Mouse (Mus musculus) midbrain, embryonic 12.5 days (tissue): ENCODE measurements around the gene BC005624. TPM values are rescaled to one million over a fixed set of nuclear protein-coding genes. Genes with fewer than 3 reads are reported as not detected.

Experiments used
- ATAC-seq: fragments of 200-750 bp; cut with Nextera tagmentation; 2 replicates; pipeline ENCODE4 v1.8.0; 2017; ENCODE audit warnings: low read depth, moderate TSS enrichment, moderate library complexity; ENCODE audit not compliant: low FRiP score
- H3K27ac ChIP-seq: fragments of 300-500 bp; sonication (generic); replicated peaks from 2 replicates; pipeline ENCODE4 v1.5.1; 2016; ENCODE audit warnings: mild to moderate bottlenecking
- H3K27me3 ChIP-seq: fragments of 300-500 bp; sonication (generic); 2 replicates; pipeline ENCODE4 v1.6.1; 2016; ENCODE audit warnings: mild to moderate bottlenecking
- H3K36me3 ChIP-seq: fragments of 300-500 bp; sonication (generic); 2 replicates; pipeline ENCODE4 v1.6.1; 2016
- H3K4me1 ChIP-seq: fragments of 300-500 bp; sonication (generic); 2 replicates; pipeline ENCODE4 v1.6.1; 2016
- H3K4me2 ChIP-seq: fragments of 300-500 bp; sonication (generic); replicated peaks from 2 replicates; pipeline ENCODE4 v1.6.1; 2016; ENCODE audit warnings: mild to moderate bottlenecking, moderate library complexity
- H3K4me3 ChIP-seq: fragments of 300-500 bp; sonication (generic); 2 replicates; pipeline ENCODE4 v1.5.1; 2016; ENCODE audit warnings: mild to moderate bottlenecking
- H3K9ac ChIP-seq: fragments of 300-500 bp; sonication (generic); replicated peaks from 2 replicates; pipeline ENCODE4 v1.6.1; 2016; ENCODE audit warnings: mild to moderate bottlenecking, moderate library complexity
- H3K9me3 ChIP-seq: fragments of 300-500 bp; sonication (generic); 2 replicates; pipeline ENCODE4 v1.6.1; 2016; ENCODE audit warnings: mild to moderate bottlenecking
- WGBS: fragments of 180-500 bp; shearing (Covaris S2); methylation state at CpG from one replicate; pipeline ENCODE4 v1.1.7; 2016; 5-methylcytosine and 5-hydroxymethylcytosine counted together
- polyA plus RNA-seq: library from polyadenylated mRNA; unstranded; fragments of >200 nt; fragmentation: Nextera tagmentation; extraction: Ambion mirVana; gene quantifications from 2 replicates; pipeline ENCODE4 v1.2.1, GENCODE M21; 2016

BC005624 gene
- polyA plus RNA-seq, 1 experiment from 2014 or later = 70.8 TPM

- H3K27ac ChIP-seq = no peak overlapping the region
- no peak overlapping the region for H3K9ac ChIP-seq
- peaks cover 75% of the 10 kb centered on the region for H3K36me3 ChIP-seq
- H3K4me2 ChIP-seq = no peak overlapping the region
- 90% methylated on average over 5 of the region's 5 CpGs for WGBS
- no peak overlapping the region for H3K4me3 ChIP-seq
- no peak for ATAC-seq
- H3K4me1 ChIP-seq = no peaks in the 10 kb centered on the region
- no peaks in the 10 kb centered on the region for H3K9me3 ChIP-seq
- no peaks in the 10 kb centered on the region for H3K27me3 ChIP-seq
These were observed 24.4 kb upstream of the BC005624 start for GRCm38 (mm10) chr2:31006434-31006833.

DNA sequence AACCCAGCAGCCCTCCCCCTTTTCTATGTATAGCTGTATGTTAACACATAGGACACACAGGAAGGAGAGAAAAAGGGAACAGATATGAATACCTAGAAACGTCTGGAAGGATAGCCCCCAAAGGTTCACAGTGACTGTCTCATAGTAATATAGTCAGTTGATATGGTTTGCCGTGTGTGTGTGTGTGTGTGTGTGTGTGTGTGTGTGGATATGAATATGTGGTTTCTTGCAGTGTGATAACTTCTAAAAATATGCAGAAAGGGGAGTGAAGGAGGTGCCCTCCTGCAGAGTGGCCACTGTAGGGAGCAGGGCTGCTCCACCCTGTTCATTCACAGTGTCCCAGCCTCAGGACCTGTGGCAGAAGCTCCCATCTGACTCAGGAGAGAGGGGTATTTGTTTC, 23.5 kb upstream of the BC005624 start:
- WGBS = 86% methylated on average over 2 of the region's 2 CpGs
- H3K4me1 ChIP-seq = no peaks in the 10 kb centered on the region

GRCm38 (mm10) chr2:31002857-31003256, 20.9 kb upstream of the BC005624 start:
- Histone ChIP-seq H3K4me1 (no peaks in the 10 kb centered on the region), H3K9me3 (no peaks in the 10 kb centered on the region), H3K27me3 (no peaks in the 10 kb centered on the region), H3K4me2 (no peak overlapping the region), H3K27ac (no peak overlapping the region), H3K9ac (no peak overlapping the region), H3K4me3 (no peak overlapping the region), H3K36me3 (peaks cover 61% of the 10 kb centered on the region)
- no peak for ATAC-seq
- 91% methylated on average over 10 of the region's 10 CpGs for WGBS

More for the DNA sequence above, 23.5 kb upstream of the BC005624 start:
- ATAC-seq = no peak
- Histone ChIP-seq H3K4me2 (no peak overlapping the region), H3K4me3 (no peak overlapping the region), H3K27ac (no peak overlapping the region), H3K9ac (no peak overlapping the region), H3K27me3 (no peaks in the 10 kb centered on the region), H3K36me3 (peaks cover 65% of the 10 kb centered on the region), H3K9me3 (no peaks in the 10 kb centered on the region)

DNA sequence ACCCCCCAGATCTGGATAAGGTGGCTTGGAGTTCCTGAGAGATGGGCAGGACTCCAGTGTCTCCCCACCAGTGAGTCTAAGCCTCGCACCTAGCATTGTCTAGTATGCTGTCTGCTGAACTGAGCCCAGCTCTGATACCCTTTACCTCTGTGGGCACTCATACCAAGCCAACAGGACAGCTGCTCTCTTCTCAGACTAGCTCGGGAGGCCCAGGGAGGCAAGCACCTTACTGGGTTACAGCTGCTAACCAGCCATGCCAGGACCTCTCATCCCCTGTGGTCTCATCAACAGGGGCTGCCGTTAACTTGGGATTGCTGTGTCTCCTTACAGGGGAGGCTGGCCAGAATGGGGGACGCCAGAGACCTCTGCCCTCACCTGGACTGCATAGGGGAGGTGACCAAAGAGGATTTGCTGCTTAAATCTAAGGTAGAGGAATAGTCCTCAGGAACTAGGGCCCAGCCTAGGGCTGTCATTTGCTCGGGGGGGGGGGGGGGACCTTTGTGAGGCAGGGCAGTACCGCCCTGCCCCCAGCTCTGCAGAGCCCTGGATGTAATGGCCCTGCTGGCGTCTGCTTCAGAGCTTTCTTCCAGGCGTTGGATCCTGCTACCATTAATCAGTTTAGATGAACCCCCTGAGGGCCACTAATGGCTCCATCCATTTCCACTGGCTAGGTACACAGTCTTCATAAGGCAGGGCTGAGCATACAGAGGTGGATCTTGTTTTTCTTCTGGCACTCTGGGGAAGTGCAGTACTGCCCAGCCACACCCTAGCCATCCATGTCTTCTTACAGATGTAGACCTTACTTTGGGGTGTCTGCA, 16.7 kb upstream of the BC005624 start:
- no peaks in the 10 kb centered on the region for H3K9me3 ChIP-seq
- H3K27me3 ChIP-seq = no peaks in the 10 kb centered on the region
- peaks cover 27% of the 10 kb centered on the region for H3K36me3 ChIP-seq
- no peak for ATAC-seq
- no peak overlapping the region for H3K9ac ChIP-seq
- no peaks in the 10 kb centered on the region; the same call in 1 of the 2 replicates for H3K4me1 ChIP-seq
- no peak overlapping the region for H3K27ac ChIP-seq
- 82% methylated on average over 8 of the region's 8 CpGs for WGBS
- no peak overlapping the region for H3K4me2 ChIP-seq
- no peak overlapping the region for H3K4me3 ChIP-seq

GRCm38 (mm10) chr2:30995432-30995996, 13.5 kb upstream of the BC005624 start:
- 83% methylated on average over 11 of the region's 11 CpGs for WGBS
- ATAC-seq = no peak
- no peaks in the 10 kb centered on the region for H3K9me3 ChIP-seq
- peaks cover 7% of the 10 kb centered on the region for H3K36me3 ChIP-seq
- no peaks in the 10 kb centered on the region for H3K27me3 ChIP-seq
- no peak overlapping the region for H3K4me3 ChIP-seq
- no peaks in the 10 kb centered on the region; the same call in 1 of the 2 replicates for H3K4me1 ChIP-seq
- no peak overlapping the region for H3K9ac ChIP-seq
- no peak overlapping the region for H3K27ac ChIP-seq
- H3K4me2 ChIP-seq = no peak overlapping the region

DNA sequence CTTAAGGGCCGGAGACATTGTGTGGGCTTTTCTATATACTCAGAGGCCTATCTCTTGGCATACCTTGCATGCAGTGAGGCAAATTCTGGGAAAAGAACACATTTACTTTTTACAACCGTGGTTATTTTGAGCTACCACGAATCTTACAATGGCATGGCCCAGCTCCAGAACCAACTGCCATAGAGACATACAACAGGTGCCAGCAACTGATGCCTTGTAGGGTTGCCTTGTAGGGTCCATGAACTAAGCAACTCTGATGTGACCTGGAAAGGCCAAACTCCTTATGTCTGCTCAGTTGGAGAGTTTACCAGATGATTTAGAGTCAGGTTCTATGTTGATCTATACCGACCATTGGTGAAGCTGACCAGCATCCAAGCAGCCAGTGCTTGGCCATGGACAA, 12.9 kb upstream of the BC005624 start:
- no peak overlapping the region for H3K4me2 ChIP-seq
- peaks cover 1% of the 10 kb centered on the region for H3K36me3 ChIP-seq
- no peak overlapping the region for H3K4me3 ChIP-seq
- no peaks in the 10 kb centered on the region for H3K9me3 ChIP-seq
- H3K27ac ChIP-seq = no peak overlapping the region
- no peaks in the 10 kb centered on the region for H3K27me3 ChIP-seq
- 94% methylated on average over 4 of the region's 4 CpGs for WGBS
- H3K4me1 ChIP-seq = no peaks in the 10 kb centered on the region; the same call in 1 of the 2 replicates
- ATAC-seq = no peak
- H3K9ac ChIP-seq = no peak overlapping the region

DNA sequence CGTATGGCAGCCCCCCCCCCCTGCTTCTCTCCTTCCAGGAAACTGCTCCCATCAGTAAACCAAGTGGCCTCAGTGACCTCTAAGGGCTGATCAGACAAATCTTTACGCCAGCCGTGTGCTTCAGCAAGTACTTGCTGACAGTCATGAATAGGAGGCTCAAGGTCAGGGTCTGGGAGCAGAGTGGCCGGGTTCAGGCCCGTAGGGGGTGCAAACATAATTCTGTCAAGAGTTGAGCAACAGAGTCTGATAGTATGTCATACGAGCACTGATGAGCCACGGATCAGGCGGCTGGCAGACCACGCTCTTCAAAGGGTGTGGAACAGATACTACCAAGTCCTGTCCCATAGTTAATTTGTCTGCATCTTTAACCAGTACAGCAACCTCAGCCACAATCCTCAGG, 8.2 kb upstream of the BC005624 start:
- Histone ChIP-seq H3K36me3 (no peaks in the 10 kb centered on the region), H3K4me1 (no peaks in the 10 kb centered on the region), H3K9ac (no peak overlapping the region), H3K27ac (no peak overlapping the region), H3K9me3 (no peaks in the 10 kb centered on the region), H3K4me3 (no peak overlapping the region), H3K27me3 (no peaks in the 10 kb centered on the region), H3K4me2 (no peak overlapping the region)
- 90% methylated on average over 9 of the region's 9 CpGs for WGBS
- ATAC-seq = no peak

GRCm38 (mm10) chr2:30985111-30986020, 3.4 kb upstream of the BC005624 start:
- Histone ChIP-seq H3K9me3 (no peaks in the 10 kb centered on the region), H3K27me3 (no peaks in the 10 kb centered on the region), H3K4me2 (no peak overlapping the region), H3K36me3 (no peaks in the 10 kb centered on the region), H3K27ac (no peak overlapping the region), H3K4me1 (peaks cover 17% of the 10 kb centered on the region), H3K9ac (no peak overlapping the region), H3K4me3 (no peak overlapping the region)
- WGBS = 28% methylated on average over 17 of the region's 17 CpGs
- ATAC-seq = no peak

DNA sequence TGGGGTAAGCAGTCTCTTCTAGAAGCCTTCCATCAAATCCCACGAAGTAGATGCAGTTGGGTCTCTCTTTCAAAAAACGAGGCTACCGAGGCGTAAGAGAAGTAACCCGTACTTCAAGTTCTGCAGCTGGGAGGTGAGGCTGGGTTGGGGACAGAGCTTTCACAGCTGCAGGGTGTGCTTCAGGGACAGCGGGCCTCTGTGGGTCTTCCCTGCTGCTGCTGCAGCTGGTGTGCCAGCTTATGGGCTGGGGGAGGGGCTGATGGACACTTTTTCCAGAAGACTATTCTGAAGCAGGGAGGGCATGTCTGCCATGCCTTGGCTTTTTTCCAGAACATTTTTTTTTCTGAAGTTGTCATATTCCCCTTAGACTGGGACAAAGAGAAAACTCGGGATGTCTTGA, 1.0 kb upstream of the BC005624 start:
- no peak for ATAC-seq
- H3K4me3 ChIP-seq = peak overlapping the region; percentile 60
- no peaks in the 10 kb centered on the region for H3K9me3 ChIP-seq
- peak overlapping the region; percentile 77 for H3K4me2 ChIP-seq
- H3K36me3 ChIP-seq = peaks cover 14% of the 10 kb centered on the region
- 56% methylated on average over 7 of the region's 7 CpGs for WGBS
- no peaks in the 10 kb centered on the region for H3K27me3 ChIP-seq
- H3K9ac ChIP-seq = peak overlapping the region; percentile 77; the same call in 1 of the 2 replicates
- H3K27ac ChIP-seq = no peak overlapping the region
- peaks cover 17% of the 10 kb centered on the region for H3K4me1 ChIP-seq

GRCm38 (mm10) chr2:30967352-30968327, 14.4 kb downstream of the BC005624 start, which contains the start of gene Tor1a:
TSS of gene Tor1a (minus strand) at chr2:30967933.
- Histone ChIP-seq H3K27ac (peak within 1 kb of the TSS; percentile 67), H3K36me3 (peaks cover 46% of the 10 kb centered on the region)
- ATAC-seq = peak; percentile 96

DNA sequence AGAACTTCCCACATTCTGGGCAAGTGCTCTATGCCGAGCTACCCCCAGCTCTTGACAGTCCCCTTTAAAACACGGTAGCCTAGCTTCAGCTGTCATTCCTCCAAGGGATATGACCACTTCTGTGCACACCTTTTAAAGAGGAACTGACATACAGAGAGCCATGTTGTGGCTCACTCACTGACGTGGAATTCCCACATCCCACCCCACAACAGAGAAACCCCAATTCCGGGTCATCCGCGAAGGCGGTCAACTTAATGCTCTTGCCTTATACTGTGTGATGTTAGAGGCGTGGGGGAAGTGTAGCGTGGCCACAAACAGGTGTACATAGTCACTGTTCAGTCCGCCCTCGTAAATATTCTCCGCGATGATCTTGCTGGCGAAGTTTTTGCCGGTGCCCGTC, 15.2 kb downstream of the BC005624 start:
- Histone ChIP-seq H3K36me3 (peaks cover 50% of the 10 kb centered on the region), H3K9ac (peak overlapping the region; percentile 88), H3K4me2 (peak overlapping the region; percentile 94), H3K27ac (no peak overlapping the region), H3K27me3 (no peaks in the 10 kb centered on the region), H3K9me3 (no peaks in the 10 kb centered on the region), H3K4me3 (peak overlapping the region; percentile 83), H3K4me1 (peaks cover 18% of the 10 kb centered on the region)
- WGBS = 25% methylated on average over 16 of the region's 16 CpGs
- no peak for ATAC-seq

More at GRCm38 (mm10) chr2:30967352-30968327, 14.4 kb downstream of the BC005624 start, which contains the start of gene Tor1a:
- Histone ChIP-seq H3K27me3 (no peaks in the 10 kb centered on the region), H3K4me2 (peak within 1 kb of the TSS; percentile 94), H3K4me3 (peak within 1 kb of the TSS; percentile 83), H3K9ac (peak within 1 kb of the TSS; percentile 88), H3K4me1 (peaks cover 18% of the 10 kb centered on the region), H3K9me3 (no peaks in the 10 kb centered on the region)
- WGBS = 2% methylated on average over 59 of the region's 59 CpGs
